Mouse (Mus musculus): ENCODE measurements around the gene Megf11. TPM values are rescaled to one million over a fixed set of nuclear protein-coding genes. Genes with fewer than 3 reads are reported as not detected.
A peak's percentile ranks its signal among the peaks of the same experiment; 100 is the strongest.
"Not testable (repeated sequence)": the region's sequence is repeated elsewhere in the genome, so short reads cannot be mapped to it uniquely, and the experiment has no call there.

Gene Megf11
- total RNA-seq, 2 experiments from 2014 or later = 14.1 to 14.4 TPM

DNA sequence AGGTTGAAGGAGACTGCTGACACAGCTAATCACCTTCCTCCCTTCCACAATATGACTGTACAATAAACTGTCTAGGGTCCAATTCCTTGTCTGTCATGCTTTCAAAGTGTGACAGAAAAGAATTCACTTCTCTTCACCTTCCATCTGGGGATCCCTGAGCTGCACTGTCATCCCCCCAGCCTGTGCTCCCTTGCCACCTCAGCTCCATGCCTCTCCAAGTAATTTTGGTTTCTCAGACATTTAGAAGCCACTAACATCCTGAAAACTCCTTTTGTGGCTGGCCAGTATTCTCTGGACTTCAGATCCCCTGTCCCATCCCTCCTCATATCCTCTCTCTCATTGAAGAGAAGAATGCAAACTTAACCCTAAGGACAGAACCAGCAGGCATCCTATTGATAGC, 317.0 kb downstream of the Megf11 start:
- no peak for TF ChIP-seq CTCF (IDR thresholded peaks at IDR 0.05)

DNA sequence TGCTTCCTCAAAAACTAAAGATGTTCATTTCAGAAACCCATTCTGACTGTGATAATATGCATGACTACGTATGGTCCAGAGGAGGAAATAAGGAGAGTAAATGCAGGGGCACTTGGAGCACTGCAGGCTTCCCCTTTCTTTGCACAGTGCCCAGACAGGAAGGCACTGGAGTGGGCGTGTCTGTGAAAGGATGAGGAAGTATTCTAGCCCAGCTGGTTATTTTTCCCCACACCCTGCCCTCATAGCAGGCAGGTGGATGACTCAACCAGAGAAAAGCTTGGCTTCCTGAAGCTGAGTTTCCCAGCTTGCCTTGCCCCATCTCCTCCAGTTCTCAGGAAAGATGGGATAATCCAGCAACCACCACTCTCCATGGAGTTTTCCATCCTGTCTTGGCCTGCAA, 317.5 kb downstream of the Megf11 start:
- peak in 1 of 2 experiments; percentile 36 for DNase-seq (ENCODE audit: extremely low spot score in 1 of 2, low spot score in 2 of 2)
- peak overlapping the region; percentile 3; the same call in 1 of the 2 replicates for H3K27ac ChIP-seq
- H3K4me3 ChIP-seq = no peak overlapping the region
- TF ChIP-seq CTCF (IDR thresholded peaks at IDR 0.05) = no peak
- intact Hi-C loops (cut with DNase I) = no loop called here

More for the DNA sequence above, 317.0 kb downstream of the Megf11 start:
- no peak for DNase-seq (ENCODE audit: extremely low spot score in 1 of 2, low spot score in 2 of 2)
- Histone ChIP-seq H3K27ac (0 out of 2 replicates have a peak overlapping the region, but pooled peaks have one; percentile 32), H3K4me3 (no peak overlapping the region)
- intact Hi-C loops (cut with DNase I) = no loop called here

DNA sequence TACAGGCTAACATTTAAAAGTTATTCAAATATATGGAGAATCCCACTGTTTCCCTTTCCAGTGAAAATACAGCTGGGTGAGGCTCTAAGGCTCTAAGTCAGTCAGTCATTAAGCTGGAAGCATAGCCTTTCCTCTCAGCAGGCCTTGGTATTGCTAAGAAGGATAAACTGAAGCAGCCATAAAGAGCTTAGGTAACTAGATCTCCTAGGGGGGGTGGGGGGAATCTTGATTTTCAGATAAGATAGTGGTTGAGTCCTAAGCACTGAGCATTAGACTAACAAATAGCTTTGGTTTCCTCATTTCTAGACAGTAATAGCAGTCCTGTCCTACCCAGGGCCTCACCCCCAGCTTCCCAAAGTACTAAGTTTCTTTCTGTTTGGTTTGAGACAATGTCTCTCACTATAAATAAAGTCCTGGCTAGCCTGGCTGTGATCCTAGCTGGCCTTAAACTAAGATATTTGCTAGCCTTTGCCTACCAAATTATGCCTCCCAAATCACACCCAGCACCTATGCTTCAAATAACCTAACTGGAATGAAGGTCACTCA, 318.1 kb downstream of the Megf11 start:
- no peak for DNase-seq (ENCODE audit: extremely low spot score in 1 of 2, low spot score in 2 of 2)
- Histone ChIP-seq H3K4me3 (no peak overlapping the region), H3K27ac (peak overlapping the region; percentile 3; the same call in 1 of the 2 replicates)
- no peak for TF ChIP-seq CTCF (IDR thresholded peaks at IDR 0.05)
- intact Hi-C loops (cut with DNase I) = no loop called here

DNA sequence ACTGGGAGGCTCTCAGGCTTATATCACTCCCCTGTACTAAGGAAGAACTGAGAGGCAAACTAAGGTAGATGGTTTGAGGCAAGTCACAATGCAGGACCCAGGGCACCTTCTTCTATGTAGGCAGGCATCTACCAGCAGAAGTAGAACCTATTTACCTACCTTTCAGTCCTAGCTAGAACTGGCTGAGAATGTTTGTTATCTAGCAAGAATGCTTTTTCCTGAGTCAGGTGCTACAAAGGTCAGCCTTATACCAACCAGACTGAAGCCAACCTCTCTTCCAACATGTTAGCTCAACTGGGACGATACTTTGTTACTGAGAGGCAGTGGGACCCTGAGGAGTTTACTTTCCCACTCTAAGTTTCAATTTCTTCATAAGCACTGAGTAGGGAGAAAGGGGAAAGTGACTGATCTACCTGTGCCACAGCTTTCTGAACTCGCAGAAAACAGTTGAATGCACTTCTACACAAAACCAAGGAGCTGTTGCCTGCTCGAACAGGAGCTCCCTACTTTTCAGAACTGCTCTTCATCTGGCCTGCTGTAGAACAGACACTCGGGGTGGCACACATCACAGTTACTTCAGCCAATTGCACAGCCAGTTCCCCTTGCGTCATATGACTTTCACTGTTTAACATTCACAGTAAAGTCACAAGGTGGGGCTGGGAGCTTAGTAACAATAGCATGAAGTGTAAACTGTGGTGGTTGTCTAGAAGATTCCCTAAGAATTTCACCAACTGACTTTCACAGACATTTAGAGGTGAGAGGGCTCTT, 318.8 kb downstream of the Megf11 start:
- no peak for TF ChIP-seq CTCF (IDR thresholded peaks at IDR 0.05)
- no peak overlapping the region for H3K4me3 ChIP-seq
- intact Hi-C loops (cut with DNase I) = no loop called here
- H3K27ac ChIP-seq = no peak overlapping the region; the same call in 1 of the 2 replicates
- DNase-seq (ENCODE audit: extremely low spot score in 1 of 2, low spot score in 2 of 2) = no peak

DNA sequence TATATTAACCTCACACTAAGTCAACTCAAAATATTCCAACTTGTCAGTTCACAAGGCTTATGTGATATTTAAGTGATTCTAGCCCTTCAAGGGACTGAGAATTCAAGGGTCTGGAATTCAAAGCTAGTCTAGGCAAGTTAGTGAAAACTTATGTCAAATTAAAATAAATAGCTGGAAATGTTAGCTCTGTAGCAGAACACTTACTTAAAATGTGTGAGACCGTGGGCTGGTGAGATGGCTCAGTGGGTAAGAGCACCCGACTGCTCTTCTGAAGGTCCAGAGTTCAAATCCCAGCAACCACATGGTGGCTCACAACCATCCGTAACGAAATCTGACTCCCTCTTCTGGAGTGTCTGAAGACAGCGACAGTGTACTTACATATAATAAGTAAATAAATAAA, 324.9 kb downstream of the Megf11 start:
- H3K4me3 ChIP-seq; DNase-seq (ENCODE audit: extremely low spot score in 1 of 2, low spot score in 2 of 2); H3K27ac ChIP-seq; intact Hi-C loops (cut with DNase I): not testable (repeated sequence)

DNA sequence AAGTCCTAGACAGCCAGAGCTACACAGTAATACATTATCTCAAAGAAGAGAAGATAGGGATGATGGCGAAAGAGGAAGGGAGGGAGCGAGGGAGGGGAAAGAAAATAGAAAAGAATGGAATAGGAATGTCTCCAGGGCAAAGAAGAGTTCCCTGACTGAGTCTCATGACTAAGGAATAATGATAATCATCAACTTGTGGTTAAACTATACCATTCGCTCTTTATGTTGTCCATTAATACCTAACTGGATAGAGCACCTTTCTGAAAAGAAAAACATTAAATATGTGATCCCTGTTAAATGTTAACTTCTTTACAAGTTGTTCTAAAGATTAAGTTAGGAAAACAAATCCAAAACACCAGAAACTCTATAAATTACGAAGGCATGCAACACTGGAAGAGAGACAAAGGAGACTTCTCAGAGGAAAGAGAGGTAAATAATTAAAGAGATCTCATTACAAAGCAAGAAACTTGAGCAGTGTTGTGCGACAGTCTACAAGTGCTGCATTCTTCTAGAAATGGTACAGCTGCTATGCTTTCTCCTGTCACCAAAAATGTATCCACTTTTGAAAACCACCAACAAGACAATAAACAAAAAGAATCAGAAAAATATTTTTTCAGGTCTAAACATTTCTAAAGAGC, 334.2 kb downstream of the Megf11 start:
- TF ChIP-seq CTCF (IDR thresholded peaks at IDR 0.05) = no peak

DNA sequence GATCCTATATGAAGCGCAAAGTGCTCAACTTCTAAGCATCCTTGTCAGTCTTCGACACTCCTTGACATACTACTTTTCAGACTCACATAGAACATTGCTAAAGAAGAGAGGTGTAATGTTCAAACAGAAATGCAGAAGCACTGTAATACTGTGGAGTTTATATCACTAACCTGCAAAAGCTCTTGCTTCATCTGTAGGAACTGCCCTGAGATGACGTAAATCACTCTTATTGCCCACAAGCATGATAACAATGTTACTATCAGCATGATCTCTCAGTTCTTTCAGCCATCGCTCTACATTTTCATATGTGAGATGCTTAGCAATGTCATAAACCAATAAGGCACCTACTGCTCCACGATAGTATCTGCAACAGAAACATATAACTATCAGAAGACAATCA, 341.0 kb downstream of the Megf11 start:
- no peak for DNase-seq (ENCODE audit: extremely low spot score in 1 of 2, low spot score in 2 of 2)
- no peak for TF ChIP-seq CTCF (IDR thresholded peaks at IDR 0.05)
- Histone ChIP-seq H3K27ac (no peak overlapping the region), H3K4me3 (no peak overlapping the region)
- intact Hi-C loops (cut with DNase I) = no loop called here

More for the DNA sequence above, 334.2 kb downstream of the Megf11 start:
- no peak for DNase-seq (ENCODE audit: extremely low spot score in 1 of 2, low spot score in 2 of 2)
- Histone ChIP-seq H3K27ac (no peak overlapping the region), H3K4me3 (no peak overlapping the region)
- intact Hi-C loops (cut with DNase I) = no loop called here

DNA sequence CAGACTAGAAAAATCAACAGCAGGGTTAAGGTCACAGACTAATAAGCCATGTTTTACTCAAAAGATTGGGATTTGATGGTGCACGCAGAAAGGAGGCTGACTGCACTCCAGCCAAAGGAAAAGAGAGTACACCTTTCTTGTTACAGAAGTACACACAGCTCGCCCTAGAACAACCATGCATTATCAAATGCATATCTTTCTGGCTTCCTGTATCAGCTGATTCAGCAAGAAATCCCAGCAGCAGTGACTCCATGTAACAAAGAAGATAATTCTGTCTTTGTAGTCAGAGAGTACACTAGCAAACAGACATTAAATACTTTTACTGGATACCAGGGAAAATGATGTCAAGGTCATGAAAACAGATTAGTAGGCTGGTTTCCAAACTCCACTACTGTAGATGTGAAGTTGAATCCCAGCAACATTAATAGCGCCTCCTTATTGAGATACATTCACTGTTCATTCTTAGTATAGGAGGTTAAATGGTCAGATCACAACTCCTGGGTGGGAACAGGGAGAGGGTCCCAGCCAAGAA, 345.7 kb downstream of the Megf11 start:
- no peak overlapping the region for H3K4me3 ChIP-seq
- DNase-seq (ENCODE audit: extremely low spot score in 1 of 2, low spot score in 2 of 2) = no peak
- H3K27ac ChIP-seq = no peak overlapping the region
- TF ChIP-seq CTCF (IDR thresholded peaks at IDR 0.05) = no peak
- intact Hi-C loops (cut with DNase I) = loop anchor here (10.0 kb wide), 1 partner anchor 556 kb away; the partner anchor contains the start of genes Rpl4, Snapc5 and Zwilch

DNA sequence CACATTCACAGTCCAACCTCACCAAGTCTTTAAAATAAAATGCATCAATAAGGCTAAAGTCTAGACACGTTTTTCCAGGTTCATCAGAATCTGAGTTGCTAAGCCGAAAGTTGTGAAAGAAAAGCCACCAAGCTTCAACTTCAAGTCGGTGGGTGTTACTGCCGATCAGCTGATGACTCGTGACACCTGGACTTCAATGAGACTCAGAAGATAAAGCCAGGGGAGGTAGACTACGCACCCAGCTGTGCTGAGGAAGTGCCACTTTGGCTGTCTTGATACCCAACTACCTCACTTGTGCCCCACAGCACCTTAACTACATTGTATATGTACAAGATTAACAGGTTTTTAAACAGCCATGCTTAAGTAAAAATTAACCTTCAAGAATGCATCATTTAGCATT, 348.7 kb downstream of the Megf11 start:
- DNase-seq (ENCODE audit: extremely low spot score in 1 of 2, low spot score in 2 of 2) = no peak
- intact Hi-C loops (cut with DNase I) = loop anchor here (10.0 kb wide), 1 partner anchor 559 kb away; the partner anchor contains the start of genes Rpl4, Snapc5 and Zwilch

DNA sequence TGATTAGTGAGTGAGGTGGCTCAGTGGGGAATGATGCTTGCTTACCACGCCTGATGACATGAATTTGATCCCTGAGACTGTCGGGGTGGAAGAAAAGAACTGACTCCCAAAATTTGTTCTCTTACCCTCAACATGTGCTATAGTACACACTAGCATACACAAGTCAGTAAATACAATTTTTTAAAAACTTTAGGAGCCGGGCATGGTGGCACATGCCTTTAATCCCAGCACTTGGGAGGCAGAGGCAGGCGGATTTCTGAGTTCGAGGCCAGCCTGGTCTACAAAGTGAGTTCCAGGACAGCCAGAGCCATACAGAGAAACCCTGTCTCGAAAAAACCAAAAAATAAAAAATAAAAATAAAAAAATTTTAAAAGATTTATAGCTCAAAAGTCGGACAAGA, 349.6 kb downstream of the Megf11 start:
- H3K27ac ChIP-seq; DNase-seq (ENCODE audit: extremely low spot score in 1 of 2, low spot score in 2 of 2); H3K4me3 ChIP-seq: not testable (repeated sequence)
- intact Hi-C loops (cut with DNase I) = loop anchor here (10.0 kb wide), 1 partner anchor 560 kb away; the partner anchor contains the start of genes Rpl4, Snapc5 and Zwilch

More for the DNA sequence above, 348.7 kb downstream of the Megf11 start:
- Histone ChIP-seq H3K27ac (no peak overlapping the region), H3K4me3 (no peak overlapping the region)
- no peak for TF ChIP-seq CTCF (IDR thresholded peaks at IDR 0.05)

DNA sequence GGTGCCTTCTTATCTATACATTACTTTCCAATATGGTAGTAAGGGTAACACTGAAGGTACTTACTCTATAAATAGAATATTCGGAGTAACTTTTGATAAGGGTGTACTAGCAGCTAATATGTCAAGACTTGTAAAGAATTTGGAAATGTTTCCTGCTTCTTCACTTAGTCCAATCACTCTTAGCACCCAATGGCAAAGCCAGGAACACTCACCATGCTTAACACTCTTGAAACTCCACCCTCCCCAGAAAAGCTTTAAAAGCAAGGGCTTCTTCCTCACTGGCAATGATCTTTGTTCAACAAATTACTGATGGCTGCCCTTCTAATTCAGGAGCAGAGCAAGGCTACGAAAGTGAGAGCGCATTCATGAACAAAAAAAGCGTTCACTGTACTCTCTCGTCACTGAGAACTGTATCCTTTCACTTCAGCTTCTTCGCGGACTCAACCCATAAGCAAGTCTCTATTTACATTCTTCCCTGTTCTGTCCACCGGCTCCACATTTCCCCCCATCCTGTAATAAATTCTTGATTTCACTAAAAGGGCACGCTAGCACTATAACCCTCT, 350.7 kb downstream of the Megf11 start:
- DNase-seq (ENCODE audit: extremely low spot score in 1 of 2, low spot score in 2 of 2) = no peak
- no peak for TF ChIP-seq CTCF (IDR thresholded peaks at IDR 0.05)
- intact Hi-C loops (cut with DNase I) = loop anchor here (2.0 to 10.0 kb wide), 3 partner anchors 75 to 561 kb away; partner anchors contain the start of genes Dennd4a, Dis3l, Rpl4 and Snapc5
- peak overlapping the region; percentile 99 for H3K27ac ChIP-seq
- H3K4me3 ChIP-seq = peak overlapping the region; percentile 85

Data from left cerebral cortex, adult 2 months (tissue).